Mouse (Mus musculus) adrenal gland, postnatal 25 days (tissue): ENCODE results near the gene Eid2. TPM values are rescaled to one million over a fixed set of nuclear protein-coding genes. Genes with fewer than 3 reads are reported as not detected.
A peak's percentile ranks its signal among the peaks of the same experiment; 100 is the strongest.
"Not testable (repeated sequence)": the region's sequence is repeated elsewhere in the genome, so short reads cannot be mapped to it uniquely, and the experiment has no call there.

ENCODE experiments used
- DNase-seq: peaks from one replicate; pipeline ENCODE4 v3.0.0; 2021; ENCODE audit warnings: mixed read lengths
- long read RNA-seq: library from polyadenylated mRNA; stranded (forward); transcript quantifications from one replicate; pipeline ENCODE4 v2.0.0, GENCODE M21; 2021
- total RNA-seq: library from RNA; stranded (reverse); gene quantifications from 2 replicates; pipeline ENCODE4 v1.2.3, GENCODE M21; 2021

Gene Eid2
- total RNA-seq = 22.5 and 26.6 TPM in 2 replicates
- long read RNA-seq, transcript Eid2-201 (1 exons, 1,392 nt) = major isoform, 24 of 24 reads
- long read RNA-seq, partial matches to known transcripts = 0 of 24 reads
- long read RNA-seq, other reads (novel, unspliced or antisense) = 0 of 24 reads

DNA sequence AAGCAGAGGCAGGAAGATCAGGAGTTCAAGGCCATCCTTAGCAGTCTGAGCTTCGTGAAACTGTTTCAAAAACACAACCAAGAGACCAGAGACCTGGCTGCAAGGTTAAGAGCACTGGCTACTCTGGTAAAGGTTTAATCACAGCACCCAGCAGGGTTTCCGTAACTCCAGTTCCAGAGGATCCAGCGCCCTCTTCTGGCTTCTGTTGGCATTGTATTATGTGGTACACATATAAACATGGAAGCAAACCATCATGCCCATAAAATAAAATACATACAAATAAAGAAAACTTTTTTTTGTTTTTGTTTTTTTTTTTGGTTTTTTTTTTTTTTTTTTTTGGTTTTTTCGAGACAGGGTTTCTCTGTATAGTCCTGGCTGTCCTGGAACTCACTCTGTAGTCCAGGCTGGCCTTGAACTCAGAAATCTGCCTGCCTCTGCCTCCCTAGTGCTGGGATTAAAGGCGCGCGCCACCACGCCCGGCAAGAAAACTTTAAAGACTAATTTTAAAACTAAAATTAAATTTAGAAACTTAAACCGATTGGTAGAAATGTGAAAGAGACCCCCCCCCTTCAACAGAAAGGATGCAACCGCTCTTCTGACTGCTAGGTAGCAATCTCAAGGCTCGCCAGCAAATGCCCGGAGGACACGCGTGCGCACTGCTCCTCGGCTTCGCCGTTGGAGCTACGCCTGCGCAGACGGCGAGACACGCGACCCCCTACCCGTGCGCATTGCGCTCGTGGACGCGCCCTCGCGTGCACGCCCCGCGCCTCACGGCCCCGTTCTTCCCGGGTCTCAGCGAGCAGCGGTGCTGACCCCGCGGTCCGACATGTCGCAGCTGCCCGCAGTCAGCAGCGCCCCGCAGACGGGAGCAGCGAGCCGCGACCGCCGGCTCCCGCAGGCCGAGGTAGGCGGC is at the start of gene Eid2:
TSS of gene Eid2 (plus strand) at position 753 of the 913 bp plus-strand sequence.
- peak; percentile 90 for DNase-seq

DNA sequence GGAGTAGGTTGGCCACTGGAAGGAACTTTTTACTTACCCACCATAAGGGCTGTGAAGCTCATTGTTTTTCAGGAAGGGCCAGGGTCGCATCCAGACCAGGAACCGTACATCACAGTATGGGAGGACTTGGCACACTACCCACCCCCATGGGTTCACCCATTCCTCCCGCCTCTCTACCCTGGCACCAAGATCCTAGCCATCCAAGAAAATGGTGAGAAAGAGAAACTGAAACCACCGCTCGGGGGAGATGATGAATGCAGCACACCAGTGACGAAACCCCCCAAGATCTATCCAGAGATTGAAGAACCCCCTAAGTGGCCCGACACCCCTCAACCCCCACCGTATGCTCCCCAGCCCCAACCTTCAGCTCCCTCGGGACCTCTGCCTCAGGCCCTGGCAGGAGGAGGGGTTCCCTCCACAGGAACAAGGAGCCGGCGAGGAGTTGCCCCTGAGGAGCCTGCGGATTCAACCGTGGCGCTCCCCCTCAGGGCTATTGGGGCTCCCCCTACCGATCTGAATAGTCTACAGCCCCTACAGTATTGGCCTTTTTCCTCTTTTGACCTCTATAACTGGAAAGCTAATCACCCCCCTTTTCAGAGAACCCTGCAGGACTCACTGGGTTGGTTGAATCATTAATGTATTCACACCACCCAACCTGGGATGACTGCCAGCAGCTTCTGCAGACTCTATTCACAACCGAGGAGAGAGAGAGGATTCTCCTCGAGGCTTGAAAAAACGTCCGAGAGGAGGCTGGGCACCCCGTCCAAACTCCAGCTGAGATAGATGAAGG is 48.5 kb upstream of the Eid2 start:
- DNase-seq = peak; percentile 46

DNA sequence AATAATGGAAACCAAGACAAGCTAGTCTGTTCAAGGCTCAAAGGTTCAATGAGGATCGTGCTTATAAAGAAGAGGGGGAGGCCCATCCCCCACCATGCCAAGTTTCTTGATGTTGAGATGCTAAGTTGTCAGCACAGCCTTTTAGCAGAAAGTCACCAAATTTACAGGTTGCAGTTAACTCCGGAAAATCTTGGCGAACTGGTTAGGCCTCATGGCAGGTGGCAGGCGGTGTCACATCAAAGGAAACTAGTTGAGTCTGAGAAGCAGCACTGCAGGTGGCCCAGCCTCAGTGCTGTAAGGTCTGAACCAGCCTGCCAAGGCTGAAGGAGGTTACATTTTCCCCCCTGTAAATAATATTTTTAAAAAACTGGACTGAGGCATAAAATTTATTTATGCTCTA is 40.8 kb upstream of the Eid2 start:
- not testable (repeated sequence) for DNase-seq

DNA sequence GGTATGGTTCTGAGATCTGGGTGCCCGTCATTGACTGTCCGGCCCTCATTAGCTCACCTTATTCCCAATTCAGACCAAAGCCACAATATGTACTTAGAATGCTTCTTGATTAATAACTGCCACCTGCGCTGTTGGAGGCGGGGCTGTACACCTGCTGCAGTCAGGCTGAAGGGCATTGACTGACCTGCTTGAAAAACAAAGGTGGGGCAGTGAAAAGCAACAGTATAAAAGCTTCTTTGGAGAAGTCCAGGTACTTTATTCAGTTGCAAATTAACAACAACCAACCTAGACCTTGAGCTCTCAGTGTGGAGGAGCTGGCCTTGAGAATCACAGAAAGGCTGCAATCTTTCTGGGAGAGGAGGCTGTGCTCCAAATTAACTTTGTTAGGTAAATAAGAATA is 40.3 kb upstream of the Eid2 start:
- not testable (repeated sequence) for DNase-seq

DNA sequence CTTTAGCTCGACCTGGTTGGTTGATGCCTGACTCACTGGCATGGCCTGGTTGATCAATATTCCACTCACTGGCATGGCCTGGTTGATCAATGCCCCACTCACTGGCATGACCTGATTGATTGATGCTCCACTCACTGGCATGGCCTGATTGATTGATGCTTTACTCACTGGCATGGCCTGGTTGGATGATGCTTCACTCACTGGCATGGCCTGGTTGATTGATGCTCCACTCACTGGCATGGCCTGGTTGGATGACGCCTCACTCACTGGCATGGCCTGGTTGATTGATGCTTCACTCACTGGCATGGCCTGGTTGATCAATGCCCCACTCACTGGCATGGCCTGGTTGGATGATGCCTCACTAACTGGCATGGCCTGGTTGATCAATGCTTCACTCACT is 23.7 kb upstream of the Eid2 start:
- not testable (repeated sequence) for DNase-seq

DNA sequence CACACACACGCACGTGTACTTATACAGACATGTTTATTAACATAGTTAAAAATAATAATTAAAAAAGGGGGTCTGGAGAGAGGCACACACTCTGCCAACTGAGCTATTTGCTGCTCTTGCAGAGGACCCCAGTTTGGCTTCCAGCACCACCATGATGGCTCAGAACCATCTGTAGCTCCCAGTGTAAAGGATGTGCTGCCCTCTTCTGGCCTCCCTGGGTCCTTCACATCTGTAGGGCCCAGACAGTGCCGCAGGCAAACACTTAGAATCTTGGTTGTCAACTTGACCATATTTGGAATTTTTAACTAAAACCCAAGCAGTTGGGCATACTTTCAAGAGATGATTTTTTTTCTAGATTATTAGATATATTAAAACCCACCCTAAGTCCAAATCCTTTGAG is 18.7 kb upstream of the Eid2 start:
- no peak for DNase-seq

DNA sequence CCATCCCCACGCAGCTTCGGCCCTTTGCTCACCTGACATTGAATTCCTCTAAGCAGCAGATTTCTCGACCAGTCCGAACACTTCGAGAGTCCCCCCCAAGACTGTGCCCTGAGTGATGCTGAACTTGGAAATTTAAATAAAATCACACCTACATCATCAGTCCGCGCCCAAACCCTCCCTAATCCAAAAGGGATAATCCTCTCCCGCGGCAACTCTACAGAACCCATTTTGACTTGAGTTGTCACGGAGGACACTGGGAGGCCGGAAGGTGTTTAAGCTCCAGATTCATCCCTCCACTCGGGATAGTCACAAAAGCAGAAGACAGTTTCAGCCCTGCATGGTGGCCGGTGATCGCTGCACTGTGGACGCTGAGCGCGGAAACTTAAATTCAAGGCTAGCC is 15.7 kb upstream of the Eid2 start:
- DNase-seq = no peak

DNA sequence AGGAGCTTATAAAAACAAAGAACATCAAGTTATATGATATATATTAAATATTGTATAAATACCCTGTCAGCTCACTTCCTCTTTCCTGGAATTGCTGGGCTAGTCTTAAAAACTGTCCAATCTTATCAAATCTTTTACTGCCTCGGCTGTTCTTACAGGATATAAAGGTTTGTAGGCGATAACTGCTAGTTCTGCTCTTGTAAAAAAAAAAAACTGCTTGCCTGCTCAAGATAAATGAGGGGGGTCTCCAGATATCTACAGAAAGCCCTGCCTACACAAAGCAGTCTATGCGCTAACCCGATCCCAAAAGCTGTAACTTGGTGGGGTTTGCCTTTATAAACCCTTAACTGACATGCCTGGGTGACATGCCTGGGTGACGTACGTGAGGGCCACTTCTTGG is 13.1 kb upstream of the Eid2 start:
- no peak for DNase-seq

DNA sequence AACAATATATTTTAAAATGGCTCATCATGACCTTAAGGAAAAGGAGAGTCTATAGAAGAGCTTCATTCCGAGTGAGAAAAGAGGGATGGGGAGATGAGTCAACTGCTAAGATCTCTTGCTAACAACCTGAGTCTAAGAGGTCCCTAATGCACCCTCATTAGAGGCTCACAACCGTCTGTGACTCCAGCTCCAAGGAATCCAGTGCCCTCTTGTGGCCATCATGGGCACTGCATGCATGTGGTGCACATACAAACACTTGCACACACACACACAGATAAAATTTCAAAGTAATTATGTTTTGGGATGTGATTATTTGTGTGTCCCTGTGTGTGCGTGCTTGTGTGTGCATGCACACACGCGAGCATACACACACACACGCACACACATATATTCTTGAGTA is 12.2 kb upstream of the Eid2 start:
- DNase-seq = no peak

DNA sequence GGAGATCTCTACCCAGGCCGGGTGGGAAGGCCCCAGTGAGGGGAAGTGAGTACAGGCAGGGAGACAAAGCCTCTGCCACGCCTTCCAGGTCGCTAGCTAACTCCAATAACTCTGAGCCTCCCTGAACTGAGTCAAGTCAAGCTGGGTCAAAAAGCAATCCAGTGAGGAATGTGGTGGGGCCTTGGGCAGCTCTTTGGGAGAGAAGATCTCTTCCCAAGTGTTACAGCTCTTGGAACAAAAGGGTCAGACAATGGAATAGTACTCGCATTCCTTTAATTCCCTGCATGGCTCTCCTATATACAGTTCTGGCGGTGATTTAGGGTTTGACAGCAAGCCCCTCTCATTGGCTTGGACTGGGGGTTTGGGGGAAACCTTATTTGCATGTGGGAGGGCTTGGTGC is 4.8 kb upstream of the Eid2 start:
- DNase-seq = no peak

DNA sequence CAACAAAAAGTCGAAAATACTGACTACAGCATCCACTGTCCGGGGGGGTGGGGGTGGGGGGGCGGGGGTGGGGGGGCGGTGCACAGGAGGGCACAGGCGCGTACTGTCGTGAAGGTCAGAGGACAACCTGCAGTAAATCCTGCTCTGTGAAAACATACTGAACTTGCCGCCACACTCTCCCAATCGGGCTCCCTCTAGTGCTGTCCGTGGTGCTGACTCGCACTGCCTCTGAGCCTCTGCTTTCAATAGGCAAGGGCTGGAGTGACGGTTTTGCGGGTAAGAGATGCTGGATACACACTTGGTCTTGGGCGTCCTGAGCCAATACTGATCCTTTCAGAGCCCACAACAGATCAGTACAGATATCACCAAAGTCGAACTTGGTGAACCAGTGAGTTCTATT is 3.9 kb upstream of the Eid2 start:
- peak; percentile 83 for DNase-seq

DNA sequence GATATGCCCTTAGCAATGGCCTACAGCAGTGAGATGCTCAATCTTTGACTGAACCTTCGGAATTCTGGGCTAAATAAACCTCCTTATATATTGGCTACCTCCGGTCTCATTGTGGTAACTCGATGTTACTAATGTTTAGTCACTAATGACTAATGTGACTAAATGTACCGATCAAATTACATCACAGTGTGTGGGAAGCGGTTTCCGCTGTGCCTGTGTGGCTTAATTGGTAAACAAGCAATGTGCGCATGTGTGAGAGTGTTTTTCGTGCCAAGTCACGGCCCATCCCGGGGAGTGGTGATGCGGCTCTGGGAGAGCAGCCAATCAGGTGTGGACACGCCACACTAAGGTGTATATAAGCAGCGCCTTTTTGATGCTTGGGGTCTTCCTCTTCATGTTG is 2.3 kb upstream of the Eid2 start:
- no peak for DNase-seq

DNA sequence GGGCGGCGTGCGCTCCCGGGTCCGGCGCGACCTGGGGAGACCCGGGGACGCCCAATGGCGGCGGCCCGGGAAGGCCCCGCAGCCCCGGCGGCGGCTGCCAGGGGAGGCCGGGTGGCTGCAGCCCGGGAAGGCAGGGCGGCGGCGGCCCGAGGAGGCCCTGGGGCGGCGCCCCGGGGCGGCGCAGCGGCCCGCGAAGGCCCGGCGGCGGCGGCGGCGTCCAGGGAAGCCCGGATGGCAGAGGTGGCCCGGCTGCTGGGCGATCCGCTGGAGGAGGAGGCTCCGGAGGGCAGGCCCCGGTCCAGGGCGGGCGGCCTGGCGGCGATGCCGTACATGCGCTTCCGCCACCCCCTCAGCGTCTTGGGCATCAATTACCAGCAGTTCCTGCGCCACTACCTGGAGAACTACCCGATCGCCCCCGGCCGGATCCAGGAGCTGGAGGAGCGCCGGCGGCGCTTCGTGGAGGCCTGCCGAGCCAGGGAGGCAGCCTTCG is 406 bp downstream of the Eid2 start:
- DNase-seq = peak; percentile 75

DNA sequence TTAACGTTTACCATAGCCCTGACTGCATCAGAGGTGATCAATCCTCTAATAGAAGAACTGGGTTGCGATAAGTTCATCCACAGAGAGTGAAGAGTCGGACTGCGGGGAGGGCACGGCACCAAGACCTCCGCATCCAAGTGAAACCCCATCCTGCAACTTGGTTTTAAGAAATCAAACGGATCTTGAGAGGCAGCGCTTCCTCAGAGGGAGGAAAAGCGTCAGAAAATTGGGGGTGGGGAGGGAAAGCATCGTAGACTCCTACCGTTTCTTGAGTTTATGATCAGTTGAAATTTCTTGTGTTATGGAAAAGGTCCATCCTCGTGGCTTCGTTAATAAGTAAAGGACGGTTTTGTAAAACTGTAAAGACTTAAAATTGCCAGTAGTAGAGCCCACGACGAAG is 895 bp downstream of the Eid2 start:
- no peak for DNase-seq

DNA sequence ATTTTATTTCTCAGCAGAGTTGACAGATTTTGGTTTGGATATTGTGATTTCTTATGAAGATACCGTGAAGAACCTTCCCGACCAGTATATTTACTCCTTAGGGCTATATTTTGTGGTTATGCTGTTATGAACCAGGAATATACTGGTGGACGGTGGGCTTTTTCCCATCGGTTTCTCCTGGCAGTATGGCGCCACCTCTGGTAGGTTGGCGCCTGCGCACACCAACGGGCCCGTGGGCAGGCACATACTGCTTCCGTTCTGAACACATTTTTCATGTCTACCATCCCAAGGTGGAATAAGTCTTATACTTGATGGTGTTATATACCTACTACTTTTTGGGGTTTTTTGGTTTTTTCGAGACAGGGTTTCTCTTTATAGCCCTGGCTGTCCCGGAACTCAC is 1.7 kb downstream of the Eid2 start:
- no peak for DNase-seq

DNA sequence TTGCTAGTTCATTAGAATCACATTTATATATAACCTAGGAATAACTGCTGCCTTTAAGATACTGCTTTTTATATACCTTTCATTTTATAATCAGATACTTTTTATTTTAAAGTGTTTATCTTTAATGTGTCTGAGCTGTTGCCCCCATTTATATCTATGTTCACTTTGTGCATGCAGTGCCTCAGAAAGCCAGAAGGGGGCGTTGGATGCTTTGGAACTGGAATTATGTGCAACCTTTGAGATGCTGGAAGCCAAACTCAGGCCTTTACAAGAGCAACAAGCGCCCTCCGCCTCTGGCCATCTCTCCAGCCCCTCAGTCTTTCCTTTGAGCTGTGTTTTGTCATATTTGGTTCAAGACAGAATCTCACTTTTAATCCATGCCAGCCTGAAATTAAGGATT is 4.1 kb downstream of the Eid2 start:
- DNase-seq = no peak

DNA sequence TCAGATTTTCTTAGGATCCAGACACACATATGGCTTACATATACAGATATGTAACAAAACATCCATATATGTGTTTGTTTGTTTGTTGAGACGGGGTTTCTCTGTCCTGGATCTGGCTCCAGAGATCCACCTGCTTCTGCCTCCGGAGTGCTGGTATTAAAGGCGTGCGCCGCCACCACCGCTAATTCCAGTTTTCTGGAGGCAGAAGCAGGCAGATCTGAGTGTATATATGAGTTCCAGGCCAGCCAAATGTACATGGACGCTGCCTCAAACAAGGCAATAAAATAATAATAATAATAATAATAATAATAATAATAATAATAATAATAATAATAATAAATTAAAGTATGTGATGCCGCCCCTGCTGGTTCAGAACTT is 9.5 kb downstream of the Eid2 start:
- no peak for DNase-seq

DNA sequence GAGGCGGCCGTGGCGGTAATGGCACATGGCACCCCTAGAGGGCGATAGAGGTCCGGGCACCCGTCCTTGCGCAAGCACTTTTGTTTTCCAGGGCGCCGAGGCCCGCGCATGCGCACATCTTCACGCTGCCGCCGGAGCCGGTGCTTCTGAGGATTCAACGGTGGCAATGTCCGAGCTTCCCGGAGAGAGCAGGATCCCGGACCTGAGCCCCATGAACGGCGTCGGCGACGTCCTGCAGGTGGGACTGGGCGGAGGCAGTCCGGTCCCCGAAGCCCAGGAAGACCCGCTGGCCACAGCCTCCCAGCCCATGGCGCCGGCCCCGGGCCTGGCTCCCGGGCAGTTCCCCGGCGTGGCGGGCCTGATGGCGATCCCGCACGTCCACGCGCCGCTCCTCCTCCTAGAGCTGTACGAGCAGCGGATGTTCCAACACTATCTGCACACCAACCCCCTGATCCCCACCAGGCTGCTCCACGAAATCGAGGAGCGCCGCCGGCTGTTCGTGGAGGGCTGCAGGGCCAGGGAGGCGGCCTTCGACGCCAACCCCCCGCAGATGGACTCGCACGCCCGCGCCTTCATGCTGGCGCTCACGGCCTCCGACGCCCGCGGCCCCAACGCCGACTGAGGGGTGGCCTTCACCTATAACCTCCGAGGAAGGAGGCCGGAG is 10.1 kb downstream of the Eid2 start, which contains the start of gene Eid2b:
TSS of gene Eid2b (plus strand) at position 125 of the 664 bp plus-strand sequence.
- peak; percentile 96 for DNase-seq

DNA sequence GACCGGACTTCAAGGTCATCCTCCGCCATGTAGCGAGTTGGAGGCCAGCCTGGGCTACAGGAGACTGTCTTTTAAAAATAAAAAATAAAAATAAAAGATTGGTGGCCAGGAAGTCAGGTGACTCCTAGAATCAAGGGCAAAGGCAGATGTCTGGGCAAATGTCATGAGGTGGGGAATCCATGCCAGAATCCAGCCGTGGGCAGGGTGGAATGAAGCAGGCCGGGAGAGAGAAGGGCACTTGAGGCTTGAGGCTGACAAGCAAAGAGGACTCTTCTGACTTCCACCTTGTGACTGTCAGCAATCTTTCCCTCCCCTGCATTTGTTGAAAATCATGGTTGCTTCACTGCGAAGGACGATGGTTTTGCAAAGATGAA is 10.6 kb downstream of the Eid2 start:
- DNase-seq = no peak

DNA sequence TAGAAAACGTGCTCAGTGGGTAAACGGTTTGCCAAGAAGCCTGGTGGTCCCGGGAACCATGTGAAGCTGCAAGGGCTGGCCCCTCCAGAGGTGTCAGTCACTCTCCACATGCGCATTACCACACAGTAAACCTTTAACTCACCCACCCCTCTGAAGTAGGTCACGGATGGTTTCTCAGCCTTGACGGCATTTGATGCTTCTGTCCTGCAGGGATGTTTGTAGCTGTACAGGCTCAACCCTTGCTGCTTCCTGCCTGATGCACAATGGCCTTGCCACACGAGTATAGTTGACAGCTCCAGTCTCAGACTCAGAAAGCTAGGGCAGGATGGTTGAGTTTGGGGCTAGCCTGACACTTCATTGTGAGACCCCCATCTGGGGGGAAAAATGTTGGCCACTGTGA is 12.9 kb downstream of the Eid2 start:
- no peak for DNase-seq

DNA sequence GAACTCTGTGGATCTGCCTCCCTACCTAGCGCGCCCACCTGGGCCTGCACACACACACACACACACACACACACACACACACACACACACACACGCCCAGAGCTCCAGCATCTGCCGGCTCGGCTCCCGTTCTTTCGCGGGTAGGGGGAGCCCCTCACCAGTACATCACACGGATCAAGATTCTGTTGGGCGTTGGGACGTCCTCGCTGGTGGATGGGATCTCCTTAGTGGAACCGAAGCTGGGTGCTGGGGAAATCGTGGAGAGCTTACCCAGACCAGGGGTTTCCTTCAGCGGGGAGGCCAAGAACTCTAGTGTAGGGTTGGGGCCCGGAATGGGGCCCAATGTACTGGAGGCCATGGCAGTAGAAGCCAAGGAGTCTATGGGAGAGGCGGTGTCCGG is 22.5 kb downstream of the Eid2 start:
- no peak for DNase-seq
